ENCODE assay signal across 21 mouse cellular contexts in the genomic region with DNA sequence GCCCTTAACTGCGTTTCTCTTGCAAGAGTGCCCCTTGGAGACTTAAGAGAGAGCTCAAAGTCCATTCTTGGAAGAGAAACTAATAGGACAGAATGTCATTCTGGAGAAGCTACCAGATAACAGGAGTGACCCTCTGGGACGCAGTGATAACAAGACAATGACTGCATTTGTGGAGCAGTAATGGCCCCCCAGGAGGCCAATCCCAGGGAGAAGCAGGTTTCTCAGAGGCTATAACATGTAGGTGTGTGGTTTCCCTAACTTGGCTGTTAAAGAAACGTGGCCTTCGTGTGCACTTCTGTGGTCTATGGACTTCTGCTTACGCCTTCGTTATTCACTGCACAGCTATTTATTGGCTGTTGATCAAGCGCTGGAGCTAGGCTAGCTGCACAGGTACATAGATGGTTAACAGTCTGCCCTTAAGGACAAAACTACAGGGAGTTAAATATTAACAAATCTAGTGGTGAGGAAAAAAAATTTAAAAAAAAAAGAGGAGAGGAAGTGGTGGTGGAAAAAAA. TPM values are rescaled to one million over a fixed set of nuclear protein-coding genes. Genes with fewer than 3 reads are reported as not detected.
DNase-seq lines count a peak whose midpoint lies in the region; ATAC-seq and TF ChIP-seq lines count a peak whose summit lies in the region.
"Had no signal": no experiment of that assay in that cellular context is flagged by ENCODE, and none has a peak within 500 bp of the region (broad histone marks: within the 10 kb centered on the region; RNA-seq: fewer than 3 reads in every experiment).

No protein-coding gene starts in this region.

- no peaks in the 10 kb centered on the region for H3K36me3 ChIP-seq in kidney, postnatal 0 days (ENCODE audit: insufficient read depth, low read length)
- no peaks in the 10 kb centered on the region for H3K36me3 ChIP-seq in liver, embryonic 16.5 days (ENCODE audit: control insufficient read depth, insufficient read depth)
- H3K36me3 ChIP-seq: G1E; neural tube, embryonic 15.5 days had no signal

- no peaks in the 10 kb centered on the region for H3K27me3 ChIP-seq in kidney, postnatal 0 days (ENCODE audit: insufficient read depth, low read length)
- H3K27me3 ChIP-seq in liver, embryonic 16.5 days (ENCODE audit: control insufficient read depth, insufficient read depth, low read depth, low read length), result no peaks in the 10 kb centered on the region
- H3K27me3 ChIP-seq: megakaryocyte, embryonic 14.5 days; neural tube, embryonic 15.5 days had no signal

- H3K27ac ChIP-seq in kidney, postnatal 0 days, result peak overlapping the region; percentile 77
- H3K27ac ChIP-seq in liver, embryonic 16.5 days (ENCODE audit: low read length), result 0 out of 2 replicates have a peak overlapping the region, but pooled peaks have one; percentile 50
- H3K27ac ChIP-seq: hindbrain, postnatal 0 days; neural tube, embryonic 15.5 days had no signal

- H3K4me1 ChIP-seq in kidney, postnatal 0 days (replicated peaks; ENCODE audit: insufficient read depth, low read length), result peaks cover 8% of the 10 kb centered on the region
- H3K4me1 ChIP-seq in liver, embryonic 16.5 days (ENCODE audit: control insufficient read depth, low read depth, low read length), result peaks cover 6% of the 10 kb centered on the region
- H3K4me1 ChIP-seq: neural tube, embryonic 15.5 days had no signal

- peak; percentile 15 for DNase-seq in urinary bladder, postnatal 14 days (ENCODE audit: low spot score)
- no peak for DNase-seq in urinary bladder, postnatal 36 days (ENCODE audit: low spot score in 2 of 2)
- DNase-seq in kidney, postnatal 0 days (ENCODE audit: low spot score), result peak; percentile 64
- no peak for DNase-seq in ovary, postnatal 10 days (ENCODE audit: low spot score)
- DNase-seq in spleen, postnatal 14 days (ENCODE audit: low spot score in 2 of 2), result no peak
- DNase-seq: adrenal gland, adult 8-10 months; cerebellum, postnatal 36 days; heart, postnatal 14 days; lung, adult 2 months; thymus, postnatal 36 days had no signal

- no peaks in the 10 kb centered on the region for H3K9me3 ChIP-seq in kidney, postnatal 0 days (replicated peaks; ENCODE audit: low read length)
- no peaks in the 10 kb centered on the region for H3K9me3 ChIP-seq in liver, embryonic 16.5 days (replicated peaks; ENCODE audit: control insufficient read depth, low read length)
- H3K9me3 ChIP-seq: G1E; megakaryocyte, embryonic 14.5 days; neural tube, embryonic 15.5 days had no signal

- peak; percentile 82 for ATAC-seq in kidney, postnatal 0 days (replicated peaks; ENCODE audit: low FRiP score, low read depth)
- ATAC-seq in liver, embryonic 16.5 days (ENCODE audit: low read depth), result peak; percentile 67
- no peak for ATAC-seq in monocyte, adult 5-6 weeks (replicated peaks; ENCODE audit: insufficient number of reproducible peaks, low FRiP score, low TSS enrichment, poor library complexity, severe bottlenecking)
- ATAC-seq: hindbrain, postnatal 0 days had no signal

- 61% methylated on average over 7 of the region's 7 CpGs for WGBS in kidney, postnatal 0 days
- 33% methylated on average over 7 of the region's 7 CpGs for WGBS in liver, embryonic 16.5 days (ENCODE audit: insufficient replicate concordance)

- H3K9ac ChIP-seq in kidney, postnatal 0 days (ENCODE audit: low read depth, low read length), result no peak overlapping the region
- H3K9ac ChIP-seq in liver, embryonic 16.5 days (ENCODE audit: low read depth, low read length), result no peak overlapping the region
- H3K9ac ChIP-seq: neural tube, embryonic 15.5 days had no signal

- no peak overlapping the region for H3K4me3 ChIP-seq in kidney, postnatal 0 days (replicated peaks; ENCODE audit: low read depth, low read length)
- H3K4me3 ChIP-seq in liver, embryonic 16.5 days (ENCODE audit: low read depth, low read length), result no peak overlapping the region
- H3K4me3 ChIP-seq: megakaryocyte, embryonic 14.5 days; neural tube, embryonic 15.5 days had no signal

- no peak overlapping the region for H3K4me2 ChIP-seq in kidney, postnatal 0 days (ENCODE audit: low read length)
- peak overlapping the region; percentile 11; the same call in 1 of the 2 replicates for H3K4me2 ChIP-seq in liver, embryonic 16.5 days (ENCODE audit: low read depth, low read length)
- H3K4me2 ChIP-seq: neural tube, embryonic 15.5 days had no signal

- TF ChIP-seq CTCF in kidney, postnatal 0 days (IDR thresholded peaks at IDR 0.05; ENCODE audit: low read depth), result no peak

RNA-seq across cellular contexts. Expression of a gene that starts 15.7 kb away (rescaled TPM):
- polyA plus RNA-seq in kidney, postnatal 0 days (2015; fragmentation: Nextera tagmentation; extraction: Ambion mirVana), result 37.8 and 39.0 TPM in 2 replicates
- 18.1 and 20.9 TPM in 2 replicates for polyA plus RNA-seq in liver, embryonic 16.5 days (2015; fragmentation: Nextera tagmentation; extraction: Ambion mirVana)
- 54.7 to 101 TPM (median 55.1 TPM) in 3 replicates for total RNA-seq in monocyte, adult 5-6 weeks (2017)

RNA-seq across cellular contexts. Expression of a gene that starts 42.5 kb away (rescaled TPM):
- polyA plus RNA-seq in kidney, postnatal 0 days (2015; fragmentation: Nextera tagmentation; extraction: Ambion mirVana), result not detected in 2 replicates
- polyA plus RNA-seq in liver, embryonic 16.5 days (2015; fragmentation: Nextera tagmentation; extraction: Ambion mirVana), result not detected in 2 replicates
- not detected in 3 replicates for total RNA-seq in monocyte, adult 5-6 weeks (2017)
- total RNA-seq: adrenal gland, adult 8-10 months; G1E; granulocyte monocyte progenitor cell, adult 5-6 weeks; heart, postnatal 14 days; hindbrain, postnatal 0 days; layer of hippocampus, postnatal 25 days; left cerebral cortex, postnatal 36 days had no signal
- polyA plus RNA-seq: embryonic facial prominence, embryonic 11.5 days; frontal cortex, adult 2 months; G1E; hindbrain, postnatal 0 days; lung, adult 2 months; neural tube, embryonic 15.5 days had no signal

Comparison
In these comparisons a context has a peak if more than half of its experiments do, and no peak if none do; other contexts are left out.
1. DNase-seq: peak in urinary bladder, postnatal 14 days (single experiment) and kidney, postnatal 0 days (single experiment); none in urinary bladder, postnatal 36 days (0 of 2), ovary, postnatal 10 days (single experiment) and spleen, postnatal 14 days (0 of 2).